Mouse (Mus musculus): Measurements from ENCODE around the gene Spaca3. TPM values are rescaled to one million over a fixed set of nuclear protein-coding genes. Genes with fewer than 3 reads are reported as not detected.

Gene Spaca3
- not detected for polyA plus RNA-seq (2014; fragmentation: Illumina TruSeq; extraction: RNeasy Lipid Tissue Mini Kit (QIAGEN cat#74804))

DNA sequence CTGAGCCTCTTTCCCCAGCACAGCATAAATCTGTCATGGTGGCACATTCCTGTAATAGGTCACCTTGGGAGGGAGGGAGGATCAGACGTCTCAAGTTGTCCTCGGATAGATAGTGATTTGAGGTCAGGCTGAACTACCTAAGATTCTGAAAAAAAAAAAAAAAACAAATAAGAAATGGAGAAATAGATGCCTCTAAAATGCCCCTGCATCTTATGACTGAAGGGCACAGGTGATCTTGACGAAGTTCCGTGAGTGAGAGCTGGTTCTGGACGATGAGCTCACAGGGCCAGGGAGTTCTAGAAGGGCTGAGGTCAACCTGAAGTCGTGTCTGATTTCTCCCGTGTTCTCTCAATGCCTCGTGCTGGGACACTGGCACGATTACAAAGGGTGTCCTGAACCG is at the start of gene Spaca3:
Spaca3 (plus strand) TSS at position 301 of the 400 bp plus-strand sequence.

DNA sequence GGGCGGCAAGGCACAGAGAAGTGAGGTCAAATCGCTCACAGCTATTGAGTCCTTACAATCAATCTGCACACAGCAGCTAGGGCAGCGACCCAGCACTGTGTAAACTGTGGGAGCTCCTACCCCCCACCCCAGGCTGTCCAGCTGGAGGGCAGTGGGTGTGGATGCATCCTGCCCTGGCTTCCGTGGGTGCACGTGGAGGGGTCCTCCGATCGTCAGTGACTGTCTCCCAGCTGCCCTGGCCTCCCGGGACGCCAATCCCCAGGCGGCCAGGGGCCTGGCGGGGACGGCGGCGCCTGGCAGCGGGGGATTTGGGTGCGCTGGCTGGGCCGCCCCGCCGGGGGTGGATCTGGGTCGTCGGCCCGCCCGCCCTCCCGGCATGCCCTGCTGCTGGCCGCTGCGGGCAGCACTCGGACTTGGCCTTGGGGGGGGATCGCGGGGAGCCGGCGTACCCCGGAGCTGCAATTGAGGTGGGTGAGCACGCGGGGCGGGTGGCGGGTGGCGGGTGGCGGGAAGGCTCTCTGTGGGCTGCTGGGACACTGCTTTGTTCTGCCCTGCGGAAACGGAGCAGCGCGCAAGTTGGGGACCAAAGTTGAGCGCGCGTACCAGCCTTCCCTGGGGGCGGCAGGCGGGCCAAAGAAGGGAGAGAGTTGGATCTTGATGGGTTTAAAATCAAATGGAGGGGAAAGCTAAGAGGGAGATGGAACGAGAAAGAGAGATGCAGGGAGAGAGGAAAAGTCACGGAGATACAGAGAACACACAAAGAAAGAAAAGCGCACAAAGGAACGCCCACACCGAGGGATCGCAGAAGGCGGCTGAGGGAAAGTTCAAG is 48.0 kb upstream of the Spaca3 start, which contains the start of gene Tmem98:
Tmem98 (plus strand) TSS at position 183 of the 829 bp plus-strand sequence.

Other genes starting within 250 kb of the Spaca3 start
- 14.5 TPM for gene Myo1d, start 78.3 kb upstream of the Spaca3 start, polyA plus RNA-seq (2014; fragmentation: Illumina TruSeq; extraction: RNeasy Lipid Tissue Mini Kit (QIAGEN cat#74804))
- gene Tmem98, start 48.2 kb upstream of the Spaca3 start, polyA plus RNA-seq (2014; fragmentation: Illumina TruSeq; extraction: RNeasy Lipid Tissue Mini Kit (QIAGEN cat#74804)), result 15.1 TPM

Data from ovary, adult 10 weeks (tissue).